Mouse (Mus musculus) brain, embryonic 14.5 days (tissue): ENCODE data around the gene Cck.

Source experiments
- CTCF ChIP-seq: fragments of 200-500 bp; IDR thresholded peaks from 2 replicates; pipeline ENCODE4 v1.5.1; 2012; ENCODE audit warnings: inconsistent platforms, mild to moderate bottlenecking, moderate library complexity, borderline replicate concordance; ENCODE audit not compliant: insufficient read depth, insufficient read length; ENCODE audit errors: extremely low read depth
- POLR2A ChIP-seq: fragments of 200-500 bp; IDR thresholded peaks from 2 replicates; pipeline ENCODE4 v1.6.1; 2012; ENCODE audit warnings: mild to moderate bottlenecking, inconsistent platforms, borderline replicate concordance; ENCODE audit not compliant: poor library complexity, insufficient read depth, insufficient read length, severe bottlenecking; ENCODE audit errors: extremely low read depth

DNA sequence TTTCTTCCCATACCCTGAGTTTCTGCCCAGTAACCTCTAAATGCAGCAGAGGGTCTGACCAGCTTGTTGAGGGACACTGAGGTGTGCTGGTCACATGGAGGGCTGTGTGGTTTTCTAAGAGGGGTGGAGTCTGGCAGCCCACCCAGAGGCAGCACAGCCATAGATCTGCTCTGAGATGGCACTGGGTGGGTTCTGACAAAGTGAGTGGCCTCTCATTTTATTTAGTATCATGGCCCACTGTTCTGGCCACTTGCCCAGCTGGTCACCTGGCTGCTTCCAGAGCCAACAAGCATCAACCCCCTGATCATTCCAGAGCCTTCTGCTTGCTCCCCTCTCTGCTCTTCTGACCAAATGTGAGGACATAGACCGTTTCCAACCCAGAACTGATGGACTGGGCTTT, 53.3 kb downstream of the Cck start:
- TF ChIP-seq CTCF = no peak
- no peak for TF ChIP-seq POLR2A
